Mouse (Mus musculus) cerebellum, adult 8-10 months (tissue): ENCODE data around the gene Hoxc9.

Experiments
- DNase-seq: peaks from one replicate; pipeline ENCODE4 v3.0.0; 2022

Gene Hoxc9

GRCm38 (mm10) chr15:102976171-102976570 is at the start of gene Hoxc9:
TSS of gene Hoxc9 (plus strand) at chr15:102976439.
- DNase-seq: no peak

GRCm38 (mm10) chr15:102927032-102927645 is 49.1 kb upstream of the Hoxc9 start:
- no peak for DNase-seq

- no peak for DNase-seq
Measured at GRCm38 (mm10) chr15:102931706-102932358, 44.4 kb upstream of the Hoxc9 start.

DNA sequence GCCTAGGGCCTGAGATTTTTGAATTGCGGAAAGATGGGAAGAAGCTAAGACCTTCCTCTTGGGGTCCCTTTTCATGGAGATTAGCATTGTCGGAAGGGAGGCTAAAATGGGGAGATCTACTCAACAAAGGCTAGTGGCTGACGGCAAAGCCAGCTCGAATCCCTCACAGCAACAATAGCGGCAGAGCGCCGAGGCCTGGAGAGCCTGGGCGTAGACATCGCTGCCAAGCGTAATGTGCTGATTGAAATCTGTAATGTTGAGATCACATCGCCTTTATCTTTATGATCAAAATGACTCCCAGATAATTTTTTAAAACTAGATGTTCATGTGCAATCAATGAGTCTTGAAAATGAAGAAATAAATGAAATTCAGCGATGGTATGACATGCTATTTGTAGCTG is 41.8 kb upstream of the Hoxc9 start:
- DNase-seq: no peak

- DNase-seq: no peak
Measured at GRCm38 (mm10) chr15:102934897-102935296, 41.3 kb upstream of the Hoxc9 start.

GRCm38 (mm10) chr15:102936279-102936972 is 39.8 kb upstream of the Hoxc9 start, which contains the start of gene Hoxc12:
TSS of gene Hoxc12 (plus strand) at chr15:102936757.
- no peak for DNase-seq

- no peak for DNase-seq
Measured at GRCm38 (mm10) chr15:102937036-102937666, 39.1 kb upstream of the Hoxc9 start.

- DNase-seq: no peak
Measured at GRCm38 (mm10) chr15:102939256-102940155, 36.7 kb upstream of the Hoxc9 start.

DNA sequence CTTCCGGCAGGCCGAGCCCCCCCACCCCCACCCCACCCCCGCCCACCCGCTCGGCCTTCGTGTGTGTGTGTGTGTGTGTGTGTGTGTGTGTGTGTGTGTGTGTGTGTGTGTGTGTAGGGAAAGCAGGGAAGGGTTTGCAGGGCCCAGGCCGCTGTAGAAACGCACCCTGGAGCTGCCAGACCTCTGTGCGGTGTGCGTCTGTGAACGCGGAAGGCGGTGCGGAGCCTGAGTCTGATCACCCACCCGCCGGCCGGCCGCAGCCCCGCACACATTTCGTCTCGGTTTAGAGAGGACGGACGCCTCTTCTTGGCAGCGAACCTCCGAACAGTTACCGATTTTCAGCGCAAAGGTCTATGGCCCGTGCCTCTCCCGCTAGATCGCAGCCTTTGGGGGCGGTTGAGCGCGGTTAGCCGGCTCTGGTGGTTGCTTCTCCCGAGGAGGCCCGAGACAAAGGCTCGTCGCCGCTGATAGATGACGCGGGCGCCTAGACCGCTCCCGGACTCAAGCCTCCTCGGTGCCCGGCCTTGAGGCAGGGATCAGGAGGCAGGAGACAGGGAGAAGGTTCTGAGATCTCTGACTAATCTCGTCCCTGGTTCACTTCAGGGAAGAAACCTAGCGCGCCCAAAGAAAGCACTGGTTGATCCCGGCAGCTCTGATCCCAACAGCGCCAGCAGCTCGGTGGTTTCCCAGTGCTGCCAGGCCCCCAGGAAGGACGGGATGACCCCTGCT is 33.3 kb upstream of the Hoxc9 start:
- no peak for DNase-seq

GRCm38 (mm10) chr15:102943468-102943813 is 32.8 kb upstream of the Hoxc9 start:
- no peak for DNase-seq

- DNase-seq: no peak
Measured at GRCm38 (mm10) chr15:102945185-102946077, 30.8 kb upstream of the Hoxc9 start.

DNA sequence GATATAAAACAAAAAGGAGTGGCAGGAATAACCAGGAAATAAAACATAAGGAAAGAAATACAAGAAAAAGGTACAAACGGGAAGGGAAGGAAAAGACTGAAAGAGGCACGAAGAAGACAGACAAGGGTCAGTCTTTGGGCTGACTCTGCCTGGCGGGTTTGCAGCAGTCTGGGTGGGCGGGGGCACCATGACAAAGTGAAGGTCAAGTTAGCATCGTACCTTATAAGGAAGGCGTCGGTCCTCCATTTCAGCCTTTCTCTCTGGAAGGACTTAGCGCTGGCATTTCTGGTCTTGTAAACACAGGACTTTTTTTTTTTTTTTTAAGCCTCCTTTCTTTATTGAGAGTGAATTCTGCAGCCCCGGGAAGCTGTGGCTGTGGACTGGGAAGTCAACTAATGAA is 29.0 kb upstream of the Hoxc9 start:
- no peak for DNase-seq

GRCm38 (mm10) chr15:102948842-102949241 is 27.4 kb upstream of the Hoxc9 start:
- no peak for DNase-seq

DNA sequence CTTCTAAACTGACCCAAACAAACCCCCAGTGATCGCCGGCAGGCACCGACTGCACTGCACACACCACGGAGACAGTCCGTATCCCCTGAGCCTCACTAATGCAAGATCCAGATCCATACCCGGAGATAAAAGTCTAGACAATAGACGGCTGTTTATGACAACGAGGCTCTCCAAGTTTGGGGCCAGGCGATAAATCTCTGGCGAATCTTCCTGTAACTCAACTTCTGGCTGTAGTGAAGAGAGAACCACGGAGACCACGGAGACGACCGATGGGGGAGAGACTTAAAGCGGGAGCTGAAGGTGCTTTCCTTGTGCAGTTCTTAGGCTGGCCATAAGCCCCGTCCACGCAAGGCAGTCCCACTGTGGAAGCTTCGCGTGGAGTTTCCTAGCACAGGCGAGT is 26.5 kb upstream of the Hoxc9 start:
- DNase-seq: no peak

- no peak for DNase-seq
Measured at GRCm38 (mm10) chr15:102950877-102951276, 25.4 kb upstream of the Hoxc9 start.

GRCm38 (mm10) chr15:102953561-102953960 is 22.7 kb upstream of the Hoxc9 start:
- no peak for DNase-seq

- no peak for DNase-seq
Measured at GRCm38 (mm10) chr15:102954192-102955006, 21.8 kb upstream of the Hoxc9 start, which contains the start of gene Hoxc11. TSS of gene Hoxc11 (plus strand) at chr15:102954427.

- no peak for DNase-seq
Measured at GRCm38 (mm10) chr15:102955007-102955382, 21.2 kb upstream of the Hoxc9 start.

DNA sequence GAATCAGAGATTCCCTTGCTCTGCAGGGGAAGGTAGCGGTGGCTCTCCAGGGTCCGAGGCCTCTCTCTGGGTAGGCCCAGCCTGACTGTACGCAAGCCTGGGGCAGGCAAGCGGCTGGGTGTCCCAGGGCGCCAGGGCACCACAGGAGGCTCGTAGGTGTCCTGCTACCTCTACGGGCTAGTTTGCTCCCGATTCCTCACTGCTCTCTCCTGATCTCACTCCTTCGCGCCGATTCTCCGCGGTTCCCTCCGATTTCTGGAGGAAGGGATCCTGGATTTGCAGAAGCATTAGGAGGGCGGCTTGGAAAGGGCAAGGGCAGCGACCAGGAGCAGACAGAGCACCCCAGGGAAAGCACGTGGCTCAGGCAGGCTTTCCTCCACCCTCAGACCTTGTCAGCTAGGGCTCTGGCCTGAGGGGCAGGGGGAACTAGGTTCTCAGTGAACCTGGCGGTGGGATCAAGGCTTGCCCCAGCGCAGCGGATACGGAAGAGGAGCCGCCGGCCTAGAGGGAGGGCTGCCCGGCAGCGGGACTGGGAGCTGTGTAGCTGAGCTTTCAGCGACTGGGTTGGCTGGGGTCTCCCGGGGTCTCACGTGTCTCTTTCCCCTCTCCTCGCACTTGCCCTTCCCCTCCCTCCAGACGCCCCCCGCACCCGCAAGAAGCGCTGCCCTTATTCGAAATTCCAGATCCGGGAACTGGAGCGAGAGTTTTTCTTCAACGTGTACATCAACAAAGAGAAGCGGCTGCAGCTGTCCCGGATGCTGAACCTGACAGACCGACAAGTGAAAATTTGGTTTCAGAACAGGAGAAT is 20.2 kb upstream of the Hoxc9 start:
- no peak for DNase-seq
